Mouse (Mus musculus) liver, adult 2 months (tissue): ENCODE data around the gene Togaram1. TPM values are rescaled to one million over a fixed set of nuclear protein-coding genes. Genes with fewer than 3 reads are reported as not detected.

Experiments used
- DNase-seq: peaks from one replicate; pipeline ENCODE4 v3.0.0-alpha.2; 2011; ENCODE audit warnings: low read depth, low spot score; ENCODE audit errors: extremely low read depth
- H3K27ac ChIP-seq: fragments of 200-500 bp; replicated peaks from 2 replicates; pipeline ENCODE4 v1.5.1; 2012; ENCODE audit warnings: low read depth, mild to moderate bottlenecking, control low read depth, inconsistent platforms, low read length; ENCODE audit not compliant: insufficient read depth
- H3K27me3 ChIP-seq: fragments of 200-500 bp; 2 replicates; pipeline ENCODE4 v1.6.1; 2012; ENCODE audit warnings: mild to moderate bottlenecking, moderate library complexity, low read length, inconsistent platforms; ENCODE audit not compliant: control insufficient read depth, insufficient read depth
- H3K36me3 ChIP-seq: fragments of 200-500 bp; 2 replicates; pipeline ENCODE4 v1.6.1; 2012; ENCODE audit warnings: low read length, inconsistent platforms; ENCODE audit not compliant: control insufficient read depth, insufficient read depth
- H3K4me1 ChIP-seq: fragments of 200-500 bp; 2 replicates; pipeline ENCODE4 v1.6.1; 2011; ENCODE audit warnings: low read length; ENCODE audit not compliant: control insufficient read depth, insufficient read depth
- H3K4me3 ChIP-seq: fragments of 200-500 bp; 2 replicates; pipeline ENCODE4 v1.5.1; 2011; ENCODE audit warnings: low read depth, mild to moderate bottlenecking, control low read depth, low read length, moderate library complexity; ENCODE audit not compliant: insufficient read depth
- H3K79me2 ChIP-seq: fragments of 200-500 bp; 2 replicates; pipeline ENCODE4 v1.6.1; 2012; ENCODE audit warnings: inconsistent platforms, mild to moderate bottlenecking, low read length, moderate library complexity; ENCODE audit not compliant: control insufficient read depth, insufficient read depth
- H3K9ac ChIP-seq: fragments of 200-500 bp; 2 replicates; pipeline ENCODE4 v1.6.1; 2012; ENCODE audit warnings: low read depth, mild to moderate bottlenecking, control low read depth, inconsistent platforms, low read length
- CTCF ChIP-seq: fragments of 200-500 bp; IDR thresholded peaks from 2 replicates; pipeline ENCODE4 v1.5.1; 2011; ENCODE audit warnings: low read depth, low read length, control low read depth
- POLR2A ChIP-seq: fragments of 200-500 bp; IDR thresholded peaks from 2 replicates; pipeline ENCODE4 v1.6.1; 2011; ENCODE audit warnings: low read length, control low read depth; ENCODE audit not compliant: insufficient read depth; ENCODE audit errors: extremely low read depth
- WGBS: fragments of 180-500 bp; shearing (Covaris S2); methylation state at CpG from one replicate; pipeline ENCODE4 v1.1.7; 2018; 5-methylcytosine and 5-hydroxymethylcytosine counted together
- polyA plus RNA-seq: library from polyadenylated mRNA; depleted of rRNA; stranded (reverse); fragments of >200 nt; gene quantifications from 2 replicates; pipeline ENCODE4 v1.2.3, GENCODE M21; 2012
- total RNA-seq: library from RNA; depleted of rRNA; stranded (reverse); fragments of >200 nt; gene quantifications from 2 replicates; pipeline ENCODE4 v1.2.3, GENCODE M21; 2014

Gene Togaram1
- total and polyA plus RNA-seq, 2 experiments, result 2.0 to 14.6 TPM

DNA sequence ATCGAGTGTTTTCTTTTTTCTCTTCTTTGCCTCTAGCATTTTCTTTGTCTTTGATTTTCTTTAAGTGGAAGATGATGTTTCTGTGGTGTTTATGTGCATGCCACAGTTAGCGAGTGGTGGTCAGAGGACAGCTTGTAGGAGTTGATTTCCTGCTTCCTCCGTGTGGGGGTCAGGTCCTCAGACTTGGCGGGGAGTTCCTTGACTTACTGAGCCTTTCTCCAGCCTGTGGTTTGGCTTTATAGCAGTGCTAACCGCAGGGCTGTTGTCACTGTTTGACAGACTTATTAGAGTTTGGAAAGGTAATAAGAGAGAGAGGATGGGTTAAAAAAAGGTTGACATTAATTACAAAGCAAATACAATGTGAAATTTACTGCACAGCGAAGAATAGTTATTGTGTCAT is 10.0 kb downstream of the Togaram1 start:
- 66% methylated on average over 6 of the region's 6 CpGs for WGBS
- Histone ChIP-seq H3K4me1 (peaks cover 3% of the 10 kb centered on the region; the same call in 1 of the 2 replicates), H3K79me2 (peaks cover 8% of the 10 kb centered on the region; the same call in 1 of the 2 replicates), H3K36me3 (peaks cover 20% of the 10 kb centered on the region), H3K27me3 (no peaks in the 10 kb centered on the region), H3K9ac (0 out of 2 replicates have a peak overlapping the region, but pooled peaks have one; percentile 29), H3K4me3 (no peak overlapping the region), H3K27ac (no peak overlapping the region)
- no peak for DNase-seq
- TF ChIP-seq CTCF, result no peak
- no peak for TF ChIP-seq POLR2A

DNA sequence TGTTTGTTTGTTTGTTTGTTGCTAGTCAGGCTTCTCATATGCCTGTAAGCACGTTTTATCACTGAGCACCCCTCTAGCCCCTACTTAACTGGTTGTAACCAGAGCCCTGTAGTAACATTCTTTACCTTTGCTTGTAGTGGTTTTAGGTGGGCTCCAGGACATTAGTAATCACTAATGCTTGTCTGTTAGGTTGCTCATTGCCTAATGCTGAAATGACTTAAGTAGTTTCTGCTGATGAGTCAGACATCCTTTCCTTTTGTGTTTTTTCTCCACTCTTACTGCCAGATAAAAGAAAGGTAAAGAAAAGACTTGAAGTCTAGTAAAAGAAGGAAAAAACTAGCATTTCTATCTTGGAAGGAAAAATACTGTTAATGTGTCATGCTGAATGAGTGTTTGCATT is 10.6 kb downstream of the Togaram1 start:
- Histone ChIP-seq H3K9ac (no peak overlapping the region), H3K4me1 (peaks cover 3% of the 10 kb centered on the region; the same call in 1 of the 2 replicates), H3K27ac (no peak overlapping the region), H3K4me3 (no peak overlapping the region), H3K79me2 (peaks cover 8% of the 10 kb centered on the region; the same call in 1 of the 2 replicates), H3K36me3 (peaks cover 20% of the 10 kb centered on the region), H3K27me3 (no peaks in the 10 kb centered on the region)
- no peak for DNase-seq
- WGBS, result 60% methylated on average over 1 of the region's 1 CpGs
- TF ChIP-seq POLR2A, result no peak
- no peak for TF ChIP-seq CTCF

DNA sequence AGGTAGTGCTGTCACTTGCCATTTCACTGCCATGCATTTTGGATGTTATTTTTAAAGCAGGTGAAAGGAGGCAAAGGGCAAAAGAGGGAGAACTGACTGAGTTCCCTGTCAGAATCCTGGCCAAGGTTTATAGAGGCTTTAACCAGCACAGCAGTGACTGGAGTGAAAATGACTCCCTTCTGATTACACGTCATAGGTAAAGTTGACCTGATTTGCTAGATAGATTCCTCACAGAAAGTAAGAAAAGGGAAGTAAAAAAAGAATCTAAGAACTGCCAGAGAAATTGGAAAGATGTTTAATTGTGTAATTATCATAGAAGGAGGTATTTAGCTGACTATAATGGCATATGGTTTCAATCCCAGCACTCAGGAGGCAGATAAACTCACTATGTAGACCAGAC is 11.9 kb downstream of the Togaram1 start:
- no peak overlapping the region for H3K9ac ChIP-seq
- no peaks in the 10 kb centered on the region; the same call in 1 of the 2 replicates for H3K4me1 ChIP-seq
- no peak for DNase-seq
- H3K4me3 ChIP-seq, result no peak overlapping the region
- WGBS, result 42% methylated on average over 1 of the region's 1 CpGs
- no peak overlapping the region for H3K27ac ChIP-seq
- TF ChIP-seq POLR2A, result no peak
- no peak for TF ChIP-seq CTCF
- peaks cover 26% of the 10 kb centered on the region for H3K36me3 ChIP-seq
- H3K27me3 ChIP-seq, result no peaks in the 10 kb centered on the region
- peaks cover 4% of the 10 kb centered on the region; the same call in 1 of the 2 replicates for H3K79me2 ChIP-seq

DNA sequence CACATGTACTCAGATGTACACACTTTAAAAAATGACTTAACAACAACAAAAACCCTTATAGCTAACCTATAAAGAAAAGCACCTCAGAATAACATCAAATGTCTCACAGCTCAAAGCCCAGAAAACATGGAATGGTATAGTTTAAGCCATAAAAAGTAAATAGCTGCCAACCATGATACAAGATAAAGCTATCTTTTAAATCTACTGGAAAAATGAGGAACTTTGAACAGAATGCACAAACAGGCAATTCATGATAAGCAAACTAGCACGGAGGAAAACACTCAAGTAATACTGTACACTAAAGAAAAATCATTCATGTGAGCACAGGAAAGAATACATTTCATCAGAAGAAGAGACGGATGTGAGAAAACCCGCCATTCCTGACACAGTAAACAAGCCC is 42.1 kb downstream of the Togaram1 start:
- Histone ChIP-seq H3K4me1 (no peaks in the 10 kb centered on the region), H3K27ac (no peak overlapping the region), H3K9ac (no peak overlapping the region), H3K4me3 (no peak overlapping the region), H3K36me3 (peaks cover 56% of the 10 kb centered on the region), H3K27me3 (no peaks in the 10 kb centered on the region), H3K79me2 (no peaks in the 10 kb centered on the region)
- DNase-seq, result no peak
- TF ChIP-seq POLR2A (no peak), CTCF (no peak)
- 91% methylated on average over 3 of the region's 3 CpGs for WGBS

DNA sequence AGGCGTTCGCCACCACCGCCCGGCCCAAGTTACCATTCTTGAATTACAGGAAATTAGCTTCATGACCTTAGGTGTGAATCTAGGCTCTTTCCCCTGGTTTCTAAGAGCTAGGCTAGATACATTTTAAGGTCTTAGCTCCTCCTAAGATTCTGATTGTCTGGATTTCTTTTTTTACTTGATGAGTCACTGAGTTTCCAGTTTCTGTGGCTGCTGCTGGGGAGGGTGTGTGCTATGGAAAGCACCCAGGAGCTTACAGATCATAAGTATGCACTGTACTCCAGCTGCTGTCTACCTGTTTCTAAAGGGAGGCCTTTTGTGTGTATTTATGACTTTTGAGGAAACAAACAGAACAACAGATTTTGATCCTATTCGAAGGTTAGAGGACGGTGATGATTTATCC is 57.2 kb downstream of the Togaram1 start:
- WGBS, result 98% methylated on average over 6 of the region's 6 CpGs
- Histone ChIP-seq H3K9ac (no peak overlapping the region), H3K4me3 (no peak overlapping the region), H3K27ac (no peak overlapping the region), H3K27me3 (no peaks in the 10 kb centered on the region), H3K79me2 (no peaks in the 10 kb centered on the region), H3K4me1 (no peaks in the 10 kb centered on the region), H3K36me3 (peaks cover 12% of the 10 kb centered on the region)
- TF ChIP-seq CTCF (no peak), POLR2A (no peak)
- no peak for DNase-seq

DNA sequence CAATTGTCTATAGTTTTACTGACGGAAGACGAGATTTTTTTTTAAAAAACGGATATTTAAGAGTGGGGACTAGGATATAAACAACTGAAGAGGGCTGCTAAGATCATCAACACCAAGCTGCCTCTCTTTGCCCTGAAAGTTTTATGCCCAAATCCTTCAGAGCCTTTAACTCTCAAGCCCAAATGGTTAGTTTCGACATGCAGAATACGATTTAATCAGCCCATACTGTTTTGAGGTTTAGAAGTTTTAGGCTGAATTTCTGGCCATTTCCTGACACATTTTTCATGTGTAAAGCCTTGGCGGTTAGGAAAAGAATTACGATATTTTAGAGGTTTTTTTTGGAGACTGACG is 70.2 kb downstream of the Togaram1 start:
- Histone ChIP-seq H3K27ac (no peak overlapping the region), H3K79me2 (peaks cover 16% of the 10 kb centered on the region; the same call in 1 of the 2 replicates), H3K4me1 (peaks cover 11% of the 10 kb centered on the region), H3K9ac (no peak overlapping the region), H3K36me3 (no peaks in the 10 kb centered on the region), H3K27me3 (no peaks in the 10 kb centered on the region), H3K4me3 (peak overlapping the region; percentile 99)
- 48% methylated on average over 8 of the region's 8 CpGs for WGBS
- no peak for DNase-seq
- TF ChIP-seq CTCF (no peak), POLR2A (no peak)
